Mouse (Mus musculus): ENCODE measurements at regions not wholly inside any gene's neighbourhood (a gene's known extent, or its start where the extent isn't known, plus 50 kb on each side); places are given as distances from the start of the nearest gene placed in this dataset.
A peak's percentile ranks its signal among the peaks of the same experiment; 100 is the strongest.
"Not testable (repeated sequence)": the region's sequence is repeated elsewhere in the genome, so short reads cannot be mapped to it uniquely, and the experiment has no call there.

GRCm38 (mm10) chr4:22121397-22121796, 190.3 kb downstream of the Faxc start:
- Histone ChIP-seq H3K27ac (ENCODE audit: low read length) (no peak overlapping the region), H3K4me3 (replicated peaks; ENCODE audit: low read length) (no peak overlapping the region), H3K9ac (replicated peaks; ENCODE audit: low read depth, low read length) (no peak overlapping the region), H3K4me2 (ENCODE audit: low read length) (no peak overlapping the region), H3K27me3 (replicated peaks; ENCODE audit: control insufficient read depth, insufficient read depth, low read length) (no peaks in the 10 kb centered on the region), H3K9me3 (ENCODE audit: control insufficient read depth, low read length) (no peaks in the 10 kb centered on the region), H3K4me1 (replicated peaks; ENCODE audit: control insufficient read depth, insufficient read depth, low read length) (peaks cover 3% of the 10 kb centered on the region; the same call in 1 of the 2 replicates), H3K36me3 (ENCODE audit: control insufficient read depth, insufficient read depth) (no peaks in the 10 kb centered on the region)
- WGBS, result 65% methylated on average over 2 of the region's 2 CpGs
- no peak for ATAC-seq

- H3K9ac ChIP-seq (replicated peaks; ENCODE audit: low read depth, low read length), result no peak overlapping the region
- WGBS, result 89% methylated on average over 6 of the region's 6 CpGs
- H3K4me3 ChIP-seq (replicated peaks; ENCODE audit: low read length), result no peak overlapping the region
- no peak for ATAC-seq
- no peaks in the 10 kb centered on the region for H3K36me3 ChIP-seq (ENCODE audit: control insufficient read depth, insufficient read depth)
- H3K4me1 ChIP-seq (replicated peaks; ENCODE audit: control insufficient read depth, insufficient read depth, low read length), result peaks cover 3% of the 10 kb centered on the region; the same call in 1 of the 2 replicates
- H3K27me3 ChIP-seq (replicated peaks; ENCODE audit: control insufficient read depth, insufficient read depth, low read length), result no peaks in the 10 kb centered on the region
- no peaks in the 10 kb centered on the region for H3K9me3 ChIP-seq (ENCODE audit: control insufficient read depth, low read length)
- H3K27ac ChIP-seq (ENCODE audit: low read length), result no peak overlapping the region
- no peak overlapping the region for H3K4me2 ChIP-seq (ENCODE audit: low read length)
Measured at GRCm38 (mm10) chr4:22124836-22125235, 193.7 kb downstream of the Faxc start.

- Histone ChIP-seq H3K9ac (replicated peaks; ENCODE audit: low read depth, low read length) (no peak overlapping the region), H3K27me3 (replicated peaks; ENCODE audit: control insufficient read depth, insufficient read depth, low read length) (no peaks in the 10 kb centered on the region), H3K36me3 (ENCODE audit: control insufficient read depth, insufficient read depth) (no peaks in the 10 kb centered on the region), H3K9me3 (ENCODE audit: control insufficient read depth, low read length) (no peaks in the 10 kb centered on the region), H3K4me1 (replicated peaks; ENCODE audit: control insufficient read depth, insufficient read depth, low read length) (peaks cover 5% of the 10 kb centered on the region; the same call in 1 of the 2 replicates), H3K4me3 (replicated peaks; ENCODE audit: low read length) (no peak overlapping the region), H3K4me2 (ENCODE audit: low read length) (no peak overlapping the region), H3K27ac (ENCODE audit: low read length) (no peak overlapping the region)
- WGBS, result 78% methylated on average over 8 of the region's 8 CpGs
- no peak for ATAC-seq
Measured at GRCm38 (mm10) chr4:22130511-22130910, 199.4 kb downstream of the Faxc start.

GRCm38 (mm10) chr4:22131751-22132736, 200.9 kb downstream of the Faxc start:
- H3K4me1 ChIP-seq (replicated peaks; ENCODE audit: control insufficient read depth, insufficient read depth, low read length), result peaks cover 5% of the 10 kb centered on the region; the same call in 1 of the 2 replicates
- no peak overlapping the region for H3K27ac ChIP-seq (ENCODE audit: low read length)
- H3K9ac ChIP-seq (replicated peaks; ENCODE audit: low read depth, low read length), result no peak overlapping the region
- no peak overlapping the region for H3K4me2 ChIP-seq (ENCODE audit: low read length)
- no peaks in the 10 kb centered on the region for H3K36me3 ChIP-seq (ENCODE audit: control insufficient read depth, insufficient read depth)
- peak; percentile 81 for ATAC-seq
- H3K4me3 ChIP-seq (replicated peaks; ENCODE audit: low read length), result no peak overlapping the region
- no peaks in the 10 kb centered on the region for H3K27me3 ChIP-seq (replicated peaks; ENCODE audit: control insufficient read depth, insufficient read depth, low read length)
- no peaks in the 10 kb centered on the region for H3K9me3 ChIP-seq (ENCODE audit: control insufficient read depth, low read length)
- WGBS, result 58% methylated on average over 13 of the region's 13 CpGs

GRCm38 (mm10) chr4:22133547-22134495, 202.7 kb downstream of the Faxc start:
- WGBS, result 47% methylated on average over 14 of the region's 14 CpGs
- no peaks in the 10 kb centered on the region for H3K27me3 ChIP-seq (replicated peaks; ENCODE audit: control insufficient read depth, insufficient read depth, low read length)
- no peaks in the 10 kb centered on the region for H3K9me3 ChIP-seq (ENCODE audit: control insufficient read depth, low read length)
- H3K4me1 ChIP-seq (replicated peaks; ENCODE audit: control insufficient read depth, insufficient read depth, low read length), result peaks cover 5% of the 10 kb centered on the region; the same call in 1 of the 2 replicates
- ATAC-seq, result no peak
- H3K9ac ChIP-seq (replicated peaks; ENCODE audit: low read depth, low read length), result no peak overlapping the region
- H3K4me2 ChIP-seq (ENCODE audit: low read length), result no peak overlapping the region
- H3K27ac ChIP-seq (ENCODE audit: low read length), result no peak overlapping the region
- no peaks in the 10 kb centered on the region for H3K36me3 ChIP-seq (ENCODE audit: control insufficient read depth, insufficient read depth)
- H3K4me3 ChIP-seq (replicated peaks; ENCODE audit: low read length), result no peak overlapping the region

- H3K36me3 ChIP-seq (ENCODE audit: control insufficient read depth, insufficient read depth), result no peaks in the 10 kb centered on the region
- ATAC-seq, result no peak
- no peaks in the 10 kb centered on the region for H3K9me3 ChIP-seq (ENCODE audit: control insufficient read depth, low read length)
- H3K27ac ChIP-seq (ENCODE audit: low read length), result no peak overlapping the region
- no peak overlapping the region for H3K9ac ChIP-seq (replicated peaks; ENCODE audit: low read depth, low read length)
- 44% methylated on average over 3 of the region's 3 CpGs for WGBS
- H3K4me2 ChIP-seq (ENCODE audit: low read length), result no peak overlapping the region
- H3K27me3 ChIP-seq (replicated peaks; ENCODE audit: control insufficient read depth, insufficient read depth, low read length), result no peaks in the 10 kb centered on the region
- no peaks in the 10 kb centered on the region for H3K4me1 ChIP-seq (replicated peaks; ENCODE audit: control insufficient read depth, insufficient read depth, low read length)
- no peak overlapping the region for H3K4me3 ChIP-seq (replicated peaks; ENCODE audit: low read length)
Measured at GRCm38 (mm10) chr4:22140122-22140521, 209.0 kb downstream of the Faxc start.

- no peaks in the 10 kb centered on the region for H3K4me1 ChIP-seq (replicated peaks; ENCODE audit: control insufficient read depth, insufficient read depth, low read length)
- H3K27ac ChIP-seq (ENCODE audit: low read length), result no peak overlapping the region
- H3K36me3 ChIP-seq (ENCODE audit: control insufficient read depth, insufficient read depth), result no peaks in the 10 kb centered on the region
- WGBS, result 95% methylated on average over 1 of the region's 1 CpGs
- H3K9ac ChIP-seq (replicated peaks; ENCODE audit: low read depth, low read length), result no peak overlapping the region
- H3K4me3 ChIP-seq (replicated peaks; ENCODE audit: low read length), result no peak overlapping the region
- H3K4me2 ChIP-seq (ENCODE audit: low read length), result no peak overlapping the region
- H3K9me3 ChIP-seq (ENCODE audit: control insufficient read depth, low read length), result no peaks in the 10 kb centered on the region
- ATAC-seq, result no peak
- H3K27me3 ChIP-seq (replicated peaks; ENCODE audit: control insufficient read depth, insufficient read depth, low read length), result no peaks in the 10 kb centered on the region
Measured at GRCm38 (mm10) chr4:22143546-22143945, 212.4 kb downstream of the Faxc start.

GRCm38 (mm10) chr4:22144834-22145233, 212.5 kb upstream of the Fbxl4 start:
- WGBS, result 69% methylated on average over 1 of the region's 1 CpGs
- not testable (repeated sequence) for H3K4me2 ChIP-seq (ENCODE audit: low read length); H3K27me3 ChIP-seq (replicated peaks; ENCODE audit: control insufficient read depth, insufficient read depth, low read length); H3K9me3 ChIP-seq (ENCODE audit: control insufficient read depth, low read length); H3K27ac ChIP-seq (ENCODE audit: low read length); H3K36me3 ChIP-seq (ENCODE audit: control insufficient read depth, insufficient read depth); ATAC-seq; H3K4me1 ChIP-seq (replicated peaks; ENCODE audit: control insufficient read depth, insufficient read depth, low read length); H3K4me3 ChIP-seq (replicated peaks; ENCODE audit: low read length); H3K9ac ChIP-seq (replicated peaks; ENCODE audit: low read depth, low read length)
